Mouse (Mus musculus): ENCODE results near the gene Garnl3. TPM values are rescaled to one million over a fixed set of nuclear protein-coding genes. Genes with fewer than 3 reads are reported as not detected.

Garnl3 gene
- total RNA-seq, 2 experiments from 2014 or later = 28.7 to 37.6 TPM

DNA sequence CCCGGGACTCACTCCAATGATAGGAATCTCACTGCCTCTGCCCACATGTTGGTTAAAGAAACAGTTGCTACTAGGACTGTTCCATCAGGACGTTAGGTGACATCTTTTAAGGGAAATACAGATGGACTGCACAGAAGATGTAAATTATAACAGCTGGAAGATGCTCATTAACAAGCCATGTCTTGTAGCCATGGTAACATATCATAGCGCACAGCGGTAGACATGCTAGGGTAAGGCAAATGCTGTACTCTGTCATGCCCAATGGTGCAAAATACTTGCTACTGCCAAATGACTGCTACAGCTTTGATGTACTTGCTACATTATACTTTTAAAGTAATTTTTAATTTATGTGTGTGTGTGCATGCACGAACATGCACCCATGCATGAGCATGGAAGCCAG lies 154.3 kb downstream of the Garnl3 start:
- no peak for DNase-seq (ENCODE audit: low spot score in 2 of 2)

DNA sequence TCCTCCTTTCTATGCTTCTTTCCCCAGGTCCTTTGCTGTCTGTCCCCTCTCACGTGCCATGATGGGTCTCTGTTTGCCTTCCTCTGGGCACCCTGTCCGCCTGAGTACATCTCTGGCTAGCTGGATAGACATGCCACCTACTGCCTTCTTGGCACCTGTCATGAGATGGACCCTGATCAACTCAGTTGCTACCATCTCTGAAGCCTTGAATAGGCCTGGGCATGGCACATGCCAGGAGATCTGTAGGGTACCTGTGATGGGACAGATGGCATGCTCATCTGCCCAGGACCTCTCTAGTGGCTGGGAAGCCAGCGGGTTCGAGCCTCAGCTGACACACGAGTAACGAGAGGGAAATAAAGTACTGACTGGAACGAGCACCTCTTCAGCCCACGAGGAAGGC lies 157.2 kb downstream of the Garnl3 start:
- no peak for DNase-seq (ENCODE audit: low spot score in 2 of 2)

DNA sequence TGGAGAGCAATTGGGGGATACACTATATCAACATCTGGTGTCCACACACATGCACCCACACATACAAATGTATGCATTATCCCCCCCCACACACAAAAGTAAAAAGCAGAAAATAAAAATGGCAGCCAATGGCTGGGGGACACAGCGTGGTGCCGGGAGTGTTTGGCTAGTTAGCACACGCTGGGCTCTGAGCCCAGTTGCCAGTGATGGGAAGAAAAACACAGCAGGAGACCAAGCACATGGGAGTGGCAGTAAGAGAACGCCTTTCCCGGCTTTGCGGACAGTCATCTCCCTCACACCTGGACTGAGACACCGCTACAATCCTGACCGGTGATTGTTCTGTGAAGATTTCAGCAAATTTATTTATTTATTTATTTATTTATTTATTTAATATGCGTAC lies 160.2 kb downstream of the Garnl3 start:
- no peak for DNase-seq (ENCODE audit: low spot score in 2 of 2)

DNA sequence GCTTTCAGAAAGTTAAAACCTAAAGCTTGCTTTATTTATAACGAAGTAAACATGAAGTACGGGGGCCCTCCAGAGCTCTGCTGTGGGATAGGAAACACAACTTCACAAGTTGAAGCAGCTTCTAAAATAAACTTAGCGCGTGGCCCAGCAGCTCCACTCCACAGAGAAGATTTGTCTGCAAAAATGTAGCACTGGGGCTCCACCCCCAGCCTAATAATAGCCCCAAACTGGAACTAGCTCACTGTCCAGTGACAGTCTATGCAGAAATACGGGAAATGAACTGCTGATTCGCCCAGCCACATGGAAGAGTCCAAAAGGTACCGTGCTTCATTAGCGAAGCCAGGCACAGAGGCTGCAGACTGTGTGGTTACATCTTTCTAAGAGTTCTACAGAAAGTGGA lies 162.1 kb downstream of the Garnl3 start:
- no peak for DNase-seq (ENCODE audit: low spot score in 2 of 2)

DNA sequence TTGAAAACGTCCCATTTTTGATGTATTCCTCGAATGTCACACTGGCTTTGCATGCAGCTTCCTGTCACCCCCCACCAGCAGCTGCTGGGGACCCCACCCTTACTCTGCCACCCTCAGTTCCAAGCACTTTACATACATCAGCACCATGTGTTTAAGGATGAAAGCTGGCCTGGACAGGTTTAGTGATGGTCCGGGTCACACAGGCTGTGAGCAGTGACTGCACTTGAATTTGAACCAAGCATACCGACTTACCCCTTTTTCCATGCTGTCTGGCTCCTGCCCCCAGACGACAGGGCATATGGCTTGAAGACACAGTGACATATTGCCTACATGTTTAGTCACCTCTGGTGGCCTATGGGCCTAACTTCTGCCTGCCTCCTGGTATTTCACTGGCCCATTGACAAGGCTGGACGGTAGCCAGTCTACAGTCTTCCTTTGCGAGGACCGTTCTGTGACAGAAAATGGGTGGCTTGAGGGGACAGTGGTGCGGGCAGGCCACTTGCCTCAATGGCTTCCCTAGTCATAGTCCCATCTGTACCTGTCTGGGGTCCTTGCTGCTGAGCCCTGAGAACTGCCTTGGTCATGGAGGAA lies 163.3 kb downstream of the Garnl3 start:
- no peak for DNase-seq (ENCODE audit: low spot score in 2 of 2)

DNA sequence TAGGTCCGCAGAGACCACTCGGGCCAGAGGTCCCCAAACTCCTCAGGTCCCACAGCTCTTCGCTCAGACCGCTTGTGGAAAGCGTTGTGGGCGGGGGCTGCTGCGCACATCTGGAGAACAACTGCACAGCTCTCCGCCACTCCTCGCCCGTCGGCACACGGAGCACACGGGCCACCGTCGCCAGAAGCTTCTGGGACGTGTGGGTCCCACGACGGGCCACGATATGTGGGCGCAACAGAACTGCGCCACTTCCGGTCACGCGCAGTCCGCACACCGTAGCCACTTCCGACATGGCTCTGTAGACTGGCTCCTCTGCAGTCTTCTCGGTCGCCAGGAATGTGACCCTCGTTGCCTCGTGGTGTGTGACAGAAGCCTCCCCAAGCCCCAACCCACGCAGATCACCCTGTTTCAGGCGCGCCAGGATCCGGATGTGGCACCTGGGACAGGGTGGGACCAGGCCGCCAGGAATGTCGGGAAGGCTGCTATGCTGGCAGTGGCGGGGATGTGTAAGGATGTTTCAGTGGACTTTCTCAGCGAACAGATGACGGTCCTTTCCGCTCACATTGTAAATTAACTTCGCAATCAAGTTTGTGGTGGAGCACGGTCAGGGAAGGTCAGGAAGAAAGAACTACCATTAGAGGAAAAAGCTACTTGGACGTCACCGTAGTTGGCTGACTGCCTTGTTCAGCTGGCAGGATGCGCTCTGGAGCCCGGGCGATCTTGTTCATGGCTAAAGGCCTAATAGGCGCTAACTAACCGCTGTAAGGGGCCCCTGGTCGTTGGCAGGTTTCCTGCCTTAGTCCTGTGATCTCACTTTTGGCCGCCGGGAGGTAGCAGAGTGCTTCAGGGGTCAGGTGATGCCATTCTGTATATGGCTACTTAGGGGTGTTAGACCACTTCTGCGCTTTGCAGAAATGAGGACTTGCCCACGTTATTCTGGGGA lies 164.5 kb downstream of the Garnl3 start:
- peak; percentile 83 to 91 for DNase-seq (ENCODE audit: low spot score in 2 of 2)

DNA sequence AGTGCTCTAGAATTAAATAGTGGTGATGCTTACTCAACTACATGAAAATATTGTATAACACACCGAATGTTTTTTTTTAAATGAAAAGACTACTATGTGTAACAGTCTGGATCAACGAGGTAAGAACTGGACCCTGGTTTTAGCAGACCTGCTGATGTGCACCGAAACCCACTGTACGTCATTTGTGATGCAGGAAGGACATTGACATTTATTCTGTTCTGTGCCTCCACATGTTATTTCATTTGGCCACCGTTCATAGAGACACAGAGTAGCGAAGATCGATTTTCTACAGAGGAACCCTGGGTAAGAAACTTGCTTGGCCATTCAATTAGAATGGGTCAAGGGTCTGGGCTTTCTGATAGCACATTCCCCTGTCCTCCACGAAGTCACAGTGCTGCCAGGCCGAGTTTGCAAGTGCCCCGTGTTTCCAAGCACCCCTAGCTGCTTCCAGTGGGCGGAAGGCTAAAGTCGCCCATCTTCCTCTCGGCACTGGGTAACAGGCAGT lies 165.2 kb downstream of the Garnl3 start:
- DNase-seq (ENCODE audit: low spot score in 2 of 2) = no peak

DNA sequence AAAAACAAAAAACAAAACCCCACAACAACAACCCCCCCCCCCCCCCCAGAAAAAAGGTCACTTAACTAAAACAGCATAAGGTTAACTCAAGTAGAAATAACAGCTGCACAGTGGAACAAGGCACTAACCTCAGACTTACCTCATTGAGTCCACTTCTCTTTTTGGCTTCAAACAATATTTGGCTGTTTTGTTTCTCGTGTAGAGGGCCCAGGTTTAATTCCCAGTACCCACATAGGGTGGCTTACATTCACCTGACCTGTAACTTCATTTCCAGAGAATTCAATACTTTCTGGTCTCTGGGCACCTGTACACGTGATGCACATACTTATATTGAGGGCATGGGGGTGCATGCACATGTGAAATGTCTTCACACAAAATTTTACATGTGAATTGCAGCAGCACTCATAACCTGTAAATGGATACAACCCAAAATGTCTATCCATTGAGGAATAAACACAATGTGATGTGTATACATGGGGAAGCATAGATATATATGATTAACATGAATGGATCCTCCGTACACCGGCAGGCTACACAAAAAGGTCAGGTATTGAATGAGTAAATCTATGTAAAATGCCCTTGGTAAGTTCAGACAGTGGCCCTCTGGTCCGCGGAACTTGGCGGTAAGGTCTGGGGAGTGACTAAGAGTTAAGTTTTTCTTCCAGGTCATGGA lies 165.8 kb downstream of the Garnl3 start:
- DNase-seq (ENCODE audit: low spot score in 2 of 2) = no peak

DNA sequence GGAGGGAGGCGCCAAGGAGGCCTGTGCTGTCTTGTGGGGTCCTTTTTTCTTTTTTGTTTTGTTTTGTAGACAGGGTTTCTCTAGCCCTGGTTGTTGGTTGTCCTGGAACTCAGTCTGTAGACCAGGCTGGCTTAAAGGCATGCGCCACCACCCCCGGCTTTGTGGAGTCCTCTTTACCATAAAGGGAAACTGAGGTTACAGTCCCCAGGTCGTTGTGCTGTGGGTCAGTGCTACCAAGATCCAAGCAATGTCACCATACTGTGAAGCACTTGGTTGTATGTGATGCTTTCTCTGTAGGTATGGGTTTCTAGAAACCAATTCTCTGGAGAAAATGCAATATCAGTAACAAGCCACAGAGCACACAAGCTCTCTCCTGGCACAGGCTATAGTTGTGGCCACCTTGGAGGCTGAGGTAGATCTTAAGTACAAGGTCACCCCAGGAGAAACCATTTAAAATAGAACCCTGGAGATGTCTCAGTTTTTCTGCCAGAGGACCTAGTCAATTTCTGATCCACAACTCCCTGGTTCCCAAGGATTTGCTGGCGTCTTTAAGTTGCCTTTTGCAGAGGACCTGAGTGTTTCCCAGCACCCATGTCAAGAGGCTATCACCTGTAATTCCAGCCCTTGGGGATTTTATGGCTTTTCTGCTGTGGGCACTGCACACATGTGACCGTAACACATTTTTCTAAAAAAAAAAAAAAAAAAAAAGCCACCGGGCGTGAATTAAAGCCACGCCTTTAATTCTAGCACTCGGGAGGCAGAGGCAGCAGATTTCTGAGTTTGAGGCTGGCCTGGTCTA lies 166.6 kb downstream of the Garnl3 start:
- DNase-seq (ENCODE audit: low spot score in 2 of 2) = no peak

DNA sequence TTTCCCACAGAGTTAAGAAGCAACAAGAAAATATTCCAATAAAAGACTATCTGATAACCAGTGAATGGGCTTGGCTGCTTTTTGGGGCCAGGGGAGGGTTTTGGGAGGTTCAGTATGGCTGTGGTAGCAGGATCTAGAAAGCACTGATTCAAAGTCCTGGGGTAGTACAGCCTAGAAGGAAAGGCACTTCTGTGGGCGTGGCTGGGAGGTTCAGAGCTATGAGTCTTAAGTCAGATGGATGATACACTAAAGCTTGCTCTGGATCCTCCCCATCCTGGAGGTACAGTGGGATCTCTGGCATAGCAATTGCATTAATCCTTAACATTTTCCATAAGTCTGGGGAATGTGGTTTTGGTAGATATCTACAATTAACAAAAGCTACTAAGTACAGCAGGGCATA lies 167.5 kb downstream of the Garnl3 start:
- no peak for DNase-seq (ENCODE audit: low spot score in 2 of 2)

DNA sequence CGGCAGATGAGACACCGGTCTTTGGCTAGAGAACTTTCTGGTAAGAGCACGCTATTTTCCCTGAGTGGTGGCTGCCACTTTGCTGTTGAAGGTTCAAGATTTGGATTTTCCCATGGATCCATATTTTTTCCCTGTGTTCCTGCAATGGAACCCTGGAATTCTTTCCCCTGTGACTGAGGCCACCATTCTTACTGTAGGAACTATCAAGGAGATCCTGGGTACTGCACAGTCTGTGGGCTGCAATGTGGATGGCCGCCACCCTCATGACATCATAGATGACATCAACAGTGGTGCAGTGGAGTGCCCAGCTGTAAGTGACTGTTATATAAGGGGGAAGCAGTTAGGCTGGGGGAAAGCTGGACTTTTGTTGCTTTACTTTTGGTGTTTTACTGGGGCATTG lies 167.9 kb downstream of the Garnl3 start:
- no peak for DNase-seq (ENCODE audit: low spot score in 2 of 2)

DNA sequence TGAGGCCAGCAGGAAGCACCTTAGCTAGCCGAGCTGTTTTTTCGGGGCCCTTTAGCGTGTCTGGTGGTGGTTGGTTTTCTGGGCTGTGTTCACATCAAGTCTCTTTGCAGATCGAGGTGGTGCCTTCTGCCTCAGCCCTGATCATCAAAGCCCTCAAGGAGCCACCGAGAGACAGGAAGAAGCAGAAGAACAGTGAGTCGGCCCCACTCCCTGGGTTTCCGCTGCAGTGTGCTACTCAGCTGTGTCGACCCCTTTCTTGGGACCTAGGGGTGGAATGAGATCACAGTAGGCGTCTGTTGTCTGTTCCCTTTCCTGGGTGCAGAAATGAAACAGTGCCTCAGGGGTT lies 168.6 kb downstream of the Garnl3 start:
- DNase-seq (ENCODE audit: low spot score in 2 of 2) = no peak

DNA sequence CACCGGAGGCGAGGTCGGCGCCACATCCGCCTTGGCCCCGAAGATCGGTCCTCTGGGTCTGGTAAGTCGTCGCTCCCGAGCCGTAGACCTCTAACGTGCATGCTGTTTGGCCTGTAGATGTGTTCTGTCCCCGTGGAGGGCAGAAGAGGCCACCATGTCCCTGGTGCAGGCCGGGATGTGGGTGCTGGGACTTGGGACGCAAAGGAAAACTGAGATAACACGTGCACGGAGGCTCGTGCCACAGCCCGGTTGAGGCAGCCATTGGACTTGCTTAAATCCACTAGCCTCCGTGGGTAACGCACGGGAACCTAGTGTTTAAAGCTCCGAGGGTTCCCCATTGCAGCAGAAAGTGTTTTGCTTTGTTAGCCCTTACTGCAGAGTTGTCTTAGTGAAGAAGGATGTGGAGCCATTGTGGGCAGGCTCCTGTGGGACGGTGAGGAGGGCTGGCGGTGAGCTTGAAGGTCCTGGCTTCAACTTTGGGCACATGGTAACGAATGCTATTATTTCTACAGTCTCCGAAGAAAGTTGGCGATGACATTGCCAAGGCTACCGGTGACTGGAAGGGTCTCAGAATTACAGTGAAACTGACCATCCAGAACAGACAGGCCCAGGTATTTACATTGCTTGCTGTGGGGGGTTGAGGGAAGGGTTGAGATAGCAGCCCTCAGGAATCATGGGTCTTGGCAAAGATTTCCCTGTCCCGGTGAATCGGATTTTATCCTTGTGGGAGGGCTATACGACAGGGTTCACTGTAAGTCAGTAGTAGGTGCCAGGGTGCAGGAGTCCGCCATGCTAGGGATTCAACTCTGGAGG lies 169.2 kb downstream of the Garnl3 start:
- peak in 1 of 2 experiments; percentile 47 for DNase-seq (ENCODE audit: low spot score in 2 of 2)

DNA sequence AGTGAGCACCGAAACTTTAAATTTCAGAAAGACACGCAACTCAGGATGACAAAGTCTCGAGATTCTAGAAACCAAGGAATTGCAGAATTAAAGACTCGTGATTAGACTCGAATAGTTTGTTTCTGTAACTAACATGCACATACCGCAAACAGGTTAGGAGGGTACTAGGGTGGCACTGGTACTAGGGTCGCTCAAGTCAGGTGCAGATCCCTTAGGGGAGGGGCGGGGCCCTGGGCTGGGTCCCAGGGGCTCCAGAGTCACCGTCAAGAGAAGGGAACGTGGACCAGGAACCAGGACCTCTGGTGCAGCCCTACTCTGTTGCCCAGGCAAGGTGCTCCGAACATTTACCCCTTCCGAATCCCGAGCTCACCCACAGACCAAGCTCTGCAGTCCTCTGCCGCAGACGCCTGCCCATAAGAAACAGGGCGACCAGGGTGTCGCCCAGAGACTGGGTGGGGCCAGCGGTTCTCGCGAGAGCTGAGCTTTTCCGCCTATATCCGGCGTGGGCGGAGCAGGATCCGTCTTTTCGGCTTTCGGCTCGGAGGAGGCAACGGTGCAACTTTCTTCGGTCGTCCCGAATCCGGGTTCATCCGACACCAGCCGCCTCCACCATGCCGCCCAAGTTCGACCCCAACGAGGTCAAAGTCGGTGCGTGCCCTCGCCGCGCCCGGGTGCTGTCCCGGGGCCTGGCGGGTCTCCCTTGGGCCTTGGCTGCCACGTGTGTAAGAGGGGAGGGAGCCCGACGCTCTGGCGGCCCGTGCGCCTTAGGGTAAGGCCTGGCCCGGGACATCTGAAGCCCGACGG lies 170.1 kb downstream of the Garnl3 start, which contains the start of the genes Rpl12 and Lrsam1:
TSS of gene Rpl12 (plus strand) at position 368 of the 804 bp plus-strand sequence.
TSS of gene Lrsam1 (minus strand) at position 423 of the 804 bp plus-strand sequence.
- DNase-seq (ENCODE audit: low spot score in 2 of 2) = peak; percentile 89 to 95

DNA sequence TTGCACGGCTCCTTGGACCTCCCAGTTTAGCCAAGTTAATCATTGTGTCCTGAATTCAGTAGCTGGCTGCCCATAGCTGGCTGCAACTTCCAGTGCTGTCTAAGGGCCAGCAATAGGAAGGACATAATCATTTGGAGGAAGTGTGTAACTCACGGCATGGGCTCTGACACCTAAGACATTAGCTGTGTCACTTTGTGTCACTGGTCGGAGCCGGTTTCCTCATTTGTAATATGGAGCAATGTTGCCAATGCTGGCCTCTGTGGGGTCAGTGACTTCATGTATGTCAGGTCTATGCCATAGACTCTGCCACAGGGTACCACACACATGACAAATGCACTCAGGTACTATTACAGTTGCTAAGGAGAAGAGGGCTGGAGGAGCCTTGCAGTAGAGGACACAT lies 171.2 kb downstream of the Garnl3 start:
- no peak for DNase-seq (ENCODE audit: low spot score in 2 of 2)

DNA sequence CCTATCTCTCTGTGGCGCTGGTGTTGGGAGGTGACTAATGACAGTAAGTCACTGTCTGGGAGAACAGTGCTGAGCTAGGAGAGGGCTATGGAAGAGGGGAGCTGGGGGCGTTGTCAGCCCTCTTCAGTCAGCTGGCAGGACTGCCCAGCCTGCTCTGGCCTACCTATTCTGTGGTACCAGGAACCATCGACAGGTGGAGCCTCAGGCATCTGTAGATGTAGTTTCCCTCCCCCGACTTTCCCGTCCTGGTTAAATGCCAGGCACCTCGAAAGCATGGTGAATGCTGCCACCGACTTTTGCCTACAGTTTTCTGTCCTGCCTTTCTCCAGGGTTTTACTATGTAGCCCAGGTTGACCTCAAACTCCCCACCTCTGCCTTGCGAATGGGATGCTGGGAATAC lies 174.1 kb downstream of the Garnl3 start:
- no peak for DNase-seq (ENCODE audit: low spot score in 2 of 2)

DNA sequence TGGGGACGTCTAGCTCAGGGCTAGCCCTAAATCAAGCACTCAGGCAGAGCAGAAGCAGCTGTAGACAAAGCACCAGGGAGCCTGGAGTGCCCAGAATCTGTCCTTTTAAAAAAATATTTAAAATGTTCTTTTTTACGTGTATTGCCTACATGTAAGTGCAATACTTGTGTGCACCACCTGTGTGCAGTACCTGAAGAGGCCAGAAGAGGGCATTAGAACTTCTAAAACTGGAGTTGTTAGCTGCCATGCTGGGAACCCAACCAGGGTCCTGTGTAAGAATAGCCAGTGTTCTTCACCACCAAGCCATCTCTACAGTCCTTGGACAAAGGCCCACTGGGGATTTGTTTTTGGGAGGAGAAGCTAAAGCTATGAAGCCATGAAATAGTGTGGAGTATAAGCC lies 176.9 kb downstream of the Garnl3 start:
- DNase-seq (ENCODE audit: low spot score in 2 of 2) = no peak

DNA sequence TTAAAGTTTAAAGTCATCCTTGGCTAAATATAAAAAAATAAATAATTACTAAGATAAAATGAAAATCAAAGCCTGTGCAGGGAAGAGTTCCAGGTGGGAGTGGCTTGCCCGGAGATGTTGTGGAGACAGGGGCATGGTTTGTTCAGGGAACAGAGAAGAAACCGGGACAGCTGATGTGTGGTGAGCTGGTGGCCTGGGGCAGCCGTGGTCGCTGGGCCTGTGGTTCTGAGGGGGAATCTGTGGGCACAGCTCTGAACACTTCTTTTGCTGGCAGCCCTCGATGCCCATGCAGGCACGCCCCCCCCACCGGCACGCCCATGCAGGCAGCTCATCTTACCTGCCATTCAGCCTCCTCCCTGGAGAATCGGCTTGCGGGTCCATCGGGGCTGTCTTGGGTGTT lies 184.0 kb downstream of the Garnl3 start:
- no peak for DNase-seq (ENCODE audit: low spot score in 2 of 2)

DNA sequence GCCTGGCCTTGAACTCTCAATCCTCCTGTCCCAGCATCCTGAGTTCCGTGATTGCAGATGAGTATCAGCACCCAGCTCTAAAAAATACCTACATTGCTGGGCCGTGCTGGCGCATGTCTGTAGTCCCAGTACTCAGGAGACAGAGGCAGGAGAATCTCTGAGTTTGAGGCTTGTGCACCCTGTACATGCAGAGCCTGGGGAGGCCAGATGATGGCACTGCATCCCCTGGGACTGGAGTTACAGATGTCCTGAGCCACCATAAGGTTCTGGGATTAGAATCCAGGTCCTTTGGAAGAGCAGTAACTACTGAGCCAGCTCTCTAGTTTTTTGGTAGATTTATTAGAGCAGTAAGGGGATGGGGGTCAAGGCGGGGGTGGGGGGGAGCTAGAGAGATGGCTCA lies 191.0 kb downstream of the Garnl3 start:
- no peak for DNase-seq (ENCODE audit: low spot score in 2 of 2)

Data from layer of hippocampus, adult 18-20 months (tissue).